Comparison of ENCODE assay signal across 22 mouse cellular contexts in genomic region chr11:115691013-115691412, GRCm38 (mm10). TPM values are rescaled to one million over a fixed set of nuclear protein-coding genes. Genes with fewer than 3 reads are reported as not detected.
DNase-seq lines count a peak whose midpoint lies in the region; ATAC-seq and TF ChIP-seq lines count a peak whose summit lies in the region.
"Had no signal": no experiment of that assay in that cellular context is flagged by ENCODE, and none has a peak within 500 bp of the region (broad histone marks: within the 10 kb centered on the region; RNA-seq: fewer than 3 reads in every experiment).

No protein-coding gene starts in this region.

- H3K4me2 ChIP-seq in liver, embryonic 13.5 days, result no peak overlapping the region
- H3K4me2 ChIP-seq in liver, embryonic 12.5 days, result no peak overlapping the region
- H3K4me2 ChIP-seq in heart, embryonic 13.5 days, result peak overlapping the region; percentile 53
- no peak overlapping the region for H3K4me2 ChIP-seq in liver, embryonic 16.5 days (ENCODE audit: low read depth, low read length)
- H3K4me2 ChIP-seq: midbrain, embryonic 15.5 days; neural tube, embryonic 15.5 days had no signal

- DNase-seq in gastrocnemius, adult 2 months, result no peak
- no peak for DNase-seq in gastrocnemius, postnatal 36 days
- no peak for DNase-seq in liver, embryonic 13.5 days
- no peak for DNase-seq in right cerebral cortex, postnatal 36 days (ENCODE audit: low spot score in 2 of 2)
- no peak for DNase-seq in neural tube, embryonic 10.5 days (ENCODE audit: extremely low spot score, low spot score)
- DNase-seq: cerebellum, adult 11 months; cerebellum, postnatal 25 days; gastrocnemius, postnatal 10 days; kidney, adult 18-20 months; kidney, postnatal 10 days; right cerebral cortex, postnatal 4 days had no signal

- H3K36me3 ChIP-seq in liver, embryonic 13.5 days, result peaks cover 21% of the 10 kb centered on the region
- peaks cover 36% of the 10 kb centered on the region for H3K36me3 ChIP-seq in liver, embryonic 12.5 days
- peaks cover 31% of the 10 kb centered on the region for H3K36me3 ChIP-seq in heart, embryonic 13.5 days
- H3K36me3 ChIP-seq in liver, embryonic 16.5 days (ENCODE audit: control insufficient read depth, insufficient read depth), result no peaks in the 10 kb centered on the region
- H3K36me3 ChIP-seq: midbrain, embryonic 15.5 days had no signal

- no peak for TF ChIP-seq CTCF in gastrocnemius, adult 2 months (IDR thresholded peaks at IDR 0.05)

- H3K27me3 ChIP-seq in liver, embryonic 13.5 days, result no peaks in the 10 kb centered on the region
- H3K27me3 ChIP-seq in liver, embryonic 12.5 days (replicated peaks), result no peaks in the 10 kb centered on the region
- H3K27me3 ChIP-seq in heart, embryonic 13.5 days (replicated peaks), result no peaks in the 10 kb centered on the region
- H3K27me3 ChIP-seq in liver, embryonic 16.5 days (ENCODE audit: control insufficient read depth, insufficient read depth, low read depth, low read length), result no peaks in the 10 kb centered on the region
- H3K27me3 ChIP-seq: megakaryocyte, embryonic 14.5 days; midbrain, embryonic 15.5 days; neural tube, embryonic 15.5 days had no signal

- no peak for ATAC-seq in liver, embryonic 13.5 days (ENCODE audit: low read depth)
- no peak for ATAC-seq in liver, embryonic 12.5 days
- no peak for ATAC-seq in heart, embryonic 13.5 days (ENCODE audit: extremely low read depth, insufficient number of reproducible peaks, low FRiP score, low TSS enrichment)
- ATAC-seq in liver, embryonic 16.5 days (ENCODE audit: low read depth), result no peak
- ATAC-seq: activated CD4-positive, CD25-positive, alpha-beta regulatory T cell, adult 4 months; CD4-positive, CD25-positive, alpha-beta regulatory T cell, adult 4 months; midbrain, embryonic 15.5 days had no signal

- no peak overlapping the region for H3K9ac ChIP-seq in liver, embryonic 13.5 days
- no peak overlapping the region for H3K9ac ChIP-seq in liver, embryonic 12.5 days
- H3K9ac ChIP-seq in heart, embryonic 13.5 days, result 0 out of 2 replicates have a peak overlapping the region, but pooled peaks have one; percentile 24
- H3K9ac ChIP-seq in liver, embryonic 16.5 days (ENCODE audit: low read depth, low read length), result no peak overlapping the region
- H3K9ac ChIP-seq: midbrain, embryonic 15.5 days; neural tube, embryonic 15.5 days had no signal

- WGBS in liver, embryonic 13.5 days (ENCODE audit: insufficient replicate concordance), result 56% methylated on average over 5 of the region's 5 CpGs
- WGBS in liver, embryonic 12.5 days (ENCODE audit: insufficient replicate concordance), result 60% methylated on average over 5 of the region's 5 CpGs
- WGBS in heart, embryonic 13.5 days, result 46% methylated on average over 5 of the region's 5 CpGs
- 43% methylated on average over 5 of the region's 5 CpGs for WGBS in liver, embryonic 16.5 days (ENCODE audit: insufficient replicate concordance)

- no peaks in the 10 kb centered on the region for H3K9me3 ChIP-seq in liver, embryonic 13.5 days (replicated peaks)
- H3K9me3 ChIP-seq in liver, embryonic 12.5 days (replicated peaks), result no peaks in the 10 kb centered on the region
- H3K9me3 ChIP-seq in heart, embryonic 13.5 days, result no peaks in the 10 kb centered on the region
- no peaks in the 10 kb centered on the region for H3K9me3 ChIP-seq in liver, embryonic 16.5 days (replicated peaks; ENCODE audit: control insufficient read depth, low read length)
- H3K9me3 ChIP-seq: G1E; hindbrain, embryonic 10.5 days; midbrain, embryonic 15.5 days; neural tube, embryonic 15.5 days had no signal

- H3K4me3 ChIP-seq in gastrocnemius, adult 2 months, result peak overlapping the region; percentile 36; the same call in 1 of the 2 replicates
- no peak overlapping the region for H3K4me3 ChIP-seq in liver, embryonic 13.5 days (replicated peaks)
- H3K4me3 ChIP-seq in liver, embryonic 12.5 days, result no peak overlapping the region
- 0 out of 2 replicates have a peak overlapping the region, but pooled peaks have one; percentile 18 for H3K4me3 ChIP-seq in heart, embryonic 13.5 days
- no peak overlapping the region for H3K4me3 ChIP-seq in liver, embryonic 16.5 days (ENCODE audit: low read depth, low read length)
- H3K4me3 ChIP-seq: hindbrain, embryonic 10.5 days; midbrain, embryonic 15.5 days; myocyte; neural tube, embryonic 15.5 days had no signal

- peak overlapping the region; percentile 89 for H3K27ac ChIP-seq in gastrocnemius, adult 2 months
- H3K27ac ChIP-seq in liver, embryonic 13.5 days, result 0 out of 2 replicates have a peak overlapping the region, but pooled peaks have one; percentile 49
- no peak overlapping the region for H3K27ac ChIP-seq in liver, embryonic 12.5 days
- H3K27ac ChIP-seq in heart, embryonic 13.5 days (replicated peaks), result peak overlapping the region; percentile 80
- peak overlapping the region; percentile 37; the same call in 1 of the 2 replicates for H3K27ac ChIP-seq in liver, embryonic 16.5 days (ENCODE audit: low read length)
- H3K27ac ChIP-seq: hindbrain, embryonic 10.5 days; midbrain, embryonic 15.5 days; neural tube, embryonic 15.5 days had no signal

- peaks cover 72% of the 10 kb centered on the region for H3K4me1 ChIP-seq in liver, embryonic 13.5 days (replicated peaks)
- H3K4me1 ChIP-seq in liver, embryonic 12.5 days, result peaks cover 71% of the 10 kb centered on the region
- H3K4me1 ChIP-seq in heart, embryonic 13.5 days, result peaks cover 72% of the 10 kb centered on the region
- H3K4me1 ChIP-seq in liver, embryonic 16.5 days (ENCODE audit: control insufficient read depth, low read depth, low read length), result peaks cover 21% of the 10 kb centered on the region

- intact Hi-C loops in gastrocnemius, adult 2 months (cut with DNase I), result no loop called here
- intact Hi-C loops in gastrocnemius, postnatal 36 days (cut with DNase I), result no loop called here

RNA-seq across cellular contexts. Expression of gene Grb2, which starts 17.4 kb away (rescaled TPM):
- total RNA-seq in gastrocnemius, adult 2 months (2021), result 10 to 100 TPM; 60.3 to 74.7 TPM
- total RNA-seq in gastrocnemius, postnatal 36 days (2021), result 10 to 100 TPM; 56.4 to 65.7 TPM
- polyA plus RNA-seq in liver, embryonic 13.5 days (2015; fragmentation: Nextera tagmentation; extraction: Ambion mirVana), result 56.7 and 63.5 TPM in 2 replicates
- 78.6 and 89.6 TPM in 2 replicates for polyA plus RNA-seq in liver, embryonic 12.5 days (2016; fragmentation: Nextera tagmentation; extraction: Ambion mirVana)
- polyA plus RNA-seq in heart, embryonic 13.5 days (2015; fragmentation: Nextera tagmentation; extraction: Ambion mirVana), result 86.6 and 90.0 TPM in 2 replicates
- polyA plus RNA-seq in liver, embryonic 16.5 days (2015; fragmentation: Nextera tagmentation; extraction: Ambion mirVana), result 49.1 and 53.1 TPM in 2 replicates

Comparison
In these comparisons a context has a peak if more than half of its experiments do, and no peak if none do; other contexts are left out.
1. H3K4me3 ChIP-seq: peak in gastrocnemius, adult 2 months (single experiment) and heart, embryonic 13.5 days (single experiment); none in liver, embryonic 13.5 days (single experiment), liver, embryonic 12.5 days (single experiment) and liver, embryonic 16.5 days (single experiment).